Mouse (Mus musculus): ENCODE results near the gene Pdhx.

Gene Pdhx

DNA sequence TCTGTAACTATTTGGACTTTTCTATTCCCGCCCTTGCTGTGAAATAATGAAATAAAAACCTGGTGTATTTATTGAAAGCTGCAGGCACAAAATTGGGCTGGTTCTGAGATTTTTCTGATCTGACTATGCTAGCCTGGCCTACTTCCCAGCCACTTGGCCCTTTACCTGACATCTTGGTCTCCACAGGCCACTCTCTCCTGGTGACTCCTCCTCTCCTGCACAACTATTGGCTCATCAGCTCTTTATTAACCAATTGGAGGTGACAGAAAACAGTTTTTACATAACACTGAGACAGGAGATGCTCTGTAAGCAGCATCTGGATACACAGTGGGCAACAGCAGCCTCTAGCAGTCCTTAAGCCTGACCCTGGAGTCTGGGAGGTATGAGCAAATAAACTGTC is 83.9 kb downstream of the Pdhx start:
- DNase-seq (ENCODE audit: low read depth, low spot score): no peak

GRCm38 (mm10) chr2:102987708-102988010 is 85.7 kb downstream of the Pdhx start:
- DNase-seq (ENCODE audit: low read depth, low spot score): no peak

- no peak for DNase-seq (ENCODE audit: low read depth, low spot score)
These were observed 86.2 kb downstream of the Pdhx start for GRCm38 (mm10) chr2:102986964-102987707.

DNA sequence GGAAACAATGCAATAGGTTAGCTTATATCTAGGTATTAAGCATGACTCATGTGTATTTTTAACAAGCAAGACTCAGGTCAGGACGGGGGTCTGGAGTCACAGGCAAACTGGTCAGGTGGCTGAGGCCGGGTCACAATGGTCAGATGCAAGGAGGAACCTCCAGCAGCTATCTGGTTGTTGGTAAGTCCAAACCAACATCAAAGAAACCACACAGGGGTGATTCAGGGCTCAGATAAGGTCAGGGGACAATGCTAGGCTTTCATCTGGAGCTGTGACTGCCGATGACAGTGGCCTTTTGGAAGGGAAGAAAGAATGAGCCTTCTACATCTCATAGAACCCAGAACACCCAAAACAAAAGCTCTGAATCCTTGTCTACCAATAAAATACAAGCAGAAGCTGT is 86.9 kb downstream of the Pdhx start:
- no peak for DNase-seq (ENCODE audit: low read depth, low spot score)

DNA sequence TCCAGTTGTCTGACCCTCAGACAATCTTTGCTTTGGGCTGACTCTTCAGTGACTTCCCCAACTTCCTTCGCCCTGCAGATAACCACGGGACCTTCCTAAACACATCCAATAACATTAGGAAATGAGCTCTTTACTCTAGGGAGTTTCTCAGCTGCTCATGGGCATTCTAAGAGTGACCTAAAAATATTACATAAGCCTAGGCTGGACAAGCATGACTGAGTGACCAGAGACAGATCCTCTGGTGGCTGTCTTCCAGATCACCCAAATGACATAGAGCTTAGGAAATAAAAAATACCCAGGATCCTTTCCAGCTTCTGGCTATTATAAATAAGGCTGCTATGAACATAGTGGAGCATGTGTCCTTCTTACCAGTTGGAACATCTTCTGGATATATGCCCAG is 90.5 kb downstream of the Pdhx start:
- DNase-seq (ENCODE audit: low read depth, low spot score): no peak

GRCm38 (mm10) chr2:102981446-102982314 is 91.6 kb downstream of the Pdhx start:
- no peak for DNase-seq (ENCODE audit: low read depth, low spot score)

DNA sequence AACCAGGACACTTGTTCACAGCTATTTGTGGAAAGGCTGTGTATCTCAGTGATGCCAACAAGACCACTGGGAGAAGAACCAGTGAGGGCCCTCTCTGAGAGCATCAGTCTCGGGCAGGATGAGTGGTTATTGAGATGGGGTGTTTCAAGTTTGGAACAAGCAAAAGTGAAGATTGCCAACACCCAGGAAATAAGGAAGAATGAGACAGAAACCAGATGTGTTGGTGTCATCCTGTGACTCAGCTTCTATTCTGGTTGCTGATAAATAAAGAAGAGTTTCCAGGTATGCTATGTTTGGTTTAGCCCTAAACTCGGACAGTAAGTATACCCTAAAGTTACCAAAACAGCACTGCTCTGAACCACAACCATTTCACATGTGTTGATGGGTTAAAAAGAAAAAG is 92.4 kb downstream of the Pdhx start:
- DNase-seq (ENCODE audit: low read depth, low spot score): no peak

DNA sequence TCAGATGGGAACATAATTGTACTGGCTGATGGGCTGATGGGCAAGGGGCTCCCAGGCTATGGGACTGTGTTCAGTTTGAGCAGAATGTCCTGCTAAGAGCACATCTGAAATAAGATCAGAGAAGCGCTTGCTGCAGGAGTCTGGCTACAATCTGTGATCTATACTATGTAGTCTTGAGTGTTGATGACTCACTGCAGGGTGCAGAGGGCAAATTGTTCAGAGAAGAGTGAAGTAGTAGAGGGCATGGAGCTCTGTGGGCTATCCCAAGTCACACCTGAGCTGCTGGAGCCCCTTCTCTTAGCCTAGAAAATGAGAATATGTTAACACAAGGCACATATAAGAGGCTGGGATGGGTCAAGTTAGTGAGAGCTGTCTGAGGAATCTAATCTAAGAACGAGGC is 93.8 kb downstream of the Pdhx start:
- no peak for DNase-seq (ENCODE audit: low read depth, low spot score)

DNA sequence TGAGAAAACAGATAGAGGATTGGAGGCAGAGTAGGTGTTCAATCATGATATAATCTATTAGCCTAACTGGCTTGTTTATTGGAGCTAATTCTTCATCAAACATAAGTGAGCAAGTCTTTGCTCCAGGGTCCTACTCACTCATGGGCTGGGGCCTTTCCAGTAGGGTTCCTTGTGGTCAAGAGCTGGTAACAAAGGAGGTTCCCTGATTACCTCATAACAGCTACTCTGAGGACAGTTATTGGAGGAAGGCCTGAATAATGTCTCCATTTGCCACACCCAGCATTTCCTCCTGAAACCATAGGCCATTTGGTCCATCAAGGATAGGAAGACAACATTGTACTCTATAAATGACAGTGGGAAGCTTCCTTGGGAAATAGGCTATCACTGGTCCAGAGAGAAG is 94.2 kb downstream of the Pdhx start:
- DNase-seq (ENCODE audit: low read depth, low spot score): no peak

GRCm38 (mm10) chr2:102975358-102975945 is 97.9 kb downstream of the Pdhx start:
- DNase-seq (ENCODE audit: low read depth, low spot score): no peak

- no peak for DNase-seq (ENCODE audit: low read depth, low spot score)
These were observed 100.2 kb downstream of the Pdhx start for GRCm38 (mm10) chr2:102973115-102973514.

DNA sequence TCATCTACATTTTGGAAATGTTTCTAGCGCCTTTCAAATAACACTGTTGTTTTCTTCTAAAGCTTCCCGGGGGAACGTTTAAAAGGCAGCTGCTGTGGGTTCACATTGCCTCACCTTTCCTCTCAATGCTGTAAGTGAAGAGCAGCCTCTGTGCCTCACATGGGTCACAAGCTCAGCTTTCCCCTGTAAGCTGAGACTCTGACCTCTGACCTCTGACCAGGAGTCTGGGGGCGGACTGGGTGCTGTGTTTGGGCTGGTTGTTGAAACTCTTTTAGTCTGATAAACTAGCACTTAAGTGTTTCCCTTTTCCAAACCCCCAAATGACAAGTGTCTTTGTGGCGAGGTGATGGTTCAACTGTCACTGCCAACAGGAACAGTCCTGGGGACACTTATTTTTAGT is 100.7 kb downstream of the Pdhx start:
- DNase-seq (ENCODE audit: low read depth, low spot score): no peak

- DNase-seq (ENCODE audit: low read depth, low spot score): no peak
These were observed 101.4 kb downstream of the Pdhx start for GRCm38 (mm10) chr2:102971951-102972350.

All from retina, postnatal 7 days (tissue).